Mouse (Mus musculus) bone marrow macrophage, adult 2 months (primary cell): ENCODE results near the gene Bcor.

Experiments
- CTCF ChIP-seq: IDR thresholded peaks from 2 replicates; pipeline ENCODE4 v1.5.1; 2012; ENCODE audit warnings: low read depth, mild to moderate bottlenecking, low read length, moderate library complexity
- POLR2A ChIP-seq: IDR thresholded peaks from 2 replicates; pipeline ENCODE4 v1.6.1; 2012; ENCODE audit warnings: mild to moderate bottlenecking, low read depth, low read length, borderline replicate concordance

DNA sequence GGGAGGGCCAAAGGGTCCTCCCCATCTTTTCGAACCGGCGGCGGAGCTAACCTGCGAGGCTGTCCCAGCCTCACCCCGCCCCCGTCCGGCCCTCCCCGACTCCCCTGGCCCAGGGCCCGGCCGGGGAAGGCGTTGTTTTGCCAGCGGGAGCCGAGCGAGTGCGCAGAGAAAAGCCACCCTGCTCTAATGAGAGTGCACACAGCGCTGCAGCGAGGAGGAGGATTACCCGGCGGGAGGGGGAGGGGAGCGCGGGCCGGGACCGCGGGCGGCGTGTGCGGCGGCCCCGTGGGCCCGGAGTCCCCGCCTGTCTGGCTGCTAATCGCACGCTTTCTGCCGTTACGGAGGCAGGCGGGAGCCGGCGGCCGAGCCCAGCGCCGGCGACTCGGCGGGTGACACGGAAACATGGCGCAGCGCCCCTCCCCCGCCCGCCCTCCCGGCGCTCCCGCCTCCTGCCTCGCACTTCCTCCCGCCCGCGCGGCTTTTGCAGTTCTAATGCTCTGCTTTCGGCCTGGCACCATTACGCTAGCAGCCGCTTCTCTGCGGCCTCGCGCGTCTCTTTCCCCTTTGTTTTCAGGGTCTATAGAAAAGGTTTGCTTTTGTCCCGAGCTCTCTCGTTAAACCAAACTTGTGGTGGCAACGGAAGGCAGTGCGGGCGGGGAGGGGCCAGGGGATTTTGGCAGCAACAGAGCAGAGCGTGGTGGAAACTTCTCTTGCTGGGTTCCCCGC, 71.7 kb downstream of the Bcor start:
- TF ChIP-seq POLR2A (no peak), CTCF (no peak)
